Mouse (Mus musculus) neutrophil, adult 5-6 weeks (primary cell): ENCODE measurements around the gene Hdgfl1. TPM values are rescaled to one million over a fixed set of nuclear protein-coding genes. Genes with fewer than 3 reads are reported as not detected.
A peak's percentile ranks its signal among the peaks of the same experiment; 100 is the strongest.

Experiments used
- ATAC-seq: fragments of 151-379, 151-347 bp; 2 replicates; pipeline ENCODE4 v1.8.0; 2017; ENCODE audit warnings: mild to moderate bottlenecking, moderate TSS enrichment; ENCODE audit not compliant: insufficient number of reproducible peaks, poor library complexity, low FRiP score, severe bottlenecking; ENCODE audit errors: extremely low read depth
- total RNA-seq: library from RNA; stranded (forward); fragments of 200-1000 nt; gene quantifications from 2 replicates; pipeline ENCODE4 v1.2.3, GENCODE M21; 2017

Gene Hdgfl1
- not detected in 2 replicates for total RNA-seq

DNA sequence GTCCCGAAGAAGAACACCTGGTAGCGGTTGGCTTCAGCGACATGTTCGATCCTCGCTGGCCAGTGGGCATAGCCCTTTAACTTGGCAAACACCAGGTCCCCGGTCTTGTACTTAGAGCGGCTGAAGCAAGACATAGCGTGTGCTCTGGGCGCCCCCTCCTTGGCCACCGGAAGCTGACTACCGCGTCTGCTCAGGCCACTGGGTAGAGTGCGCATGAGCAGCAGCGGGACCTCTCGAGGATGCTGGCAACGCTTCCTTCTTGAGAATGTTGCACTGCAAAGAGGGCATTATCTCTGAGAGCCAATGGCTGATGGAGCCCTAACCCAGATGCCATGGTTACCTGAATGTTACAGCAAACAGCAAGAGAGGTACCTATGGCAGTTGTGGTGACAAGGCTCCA, at the start of gene Hdgfl1:
Gene Hdgfl1, minus strand, starts transcription at position 211 of the 400 bp plus-strand sequence.
- no peak for ATAC-seq

DNA sequence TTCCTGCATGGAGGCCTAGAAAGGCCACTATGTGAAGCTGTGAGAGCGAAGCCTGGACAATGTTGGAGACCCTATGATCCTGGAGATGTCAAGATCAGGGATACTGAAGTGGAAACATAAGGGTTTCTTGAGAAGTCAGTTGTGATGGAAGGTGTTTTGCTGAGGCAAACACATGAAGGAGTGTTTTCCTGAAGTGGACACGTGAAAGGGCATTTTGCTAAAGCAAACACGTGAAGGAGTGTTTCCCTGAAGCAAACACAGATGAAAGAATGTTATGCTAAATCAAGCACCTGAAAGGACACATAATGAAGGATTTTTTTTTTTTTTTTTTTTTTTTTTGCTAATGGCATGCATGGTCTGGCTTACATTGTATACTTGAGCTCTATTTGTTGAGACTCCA, 25.5 kb upstream of the Hdgfl1 start:
- no peak for ATAC-seq

DNA sequence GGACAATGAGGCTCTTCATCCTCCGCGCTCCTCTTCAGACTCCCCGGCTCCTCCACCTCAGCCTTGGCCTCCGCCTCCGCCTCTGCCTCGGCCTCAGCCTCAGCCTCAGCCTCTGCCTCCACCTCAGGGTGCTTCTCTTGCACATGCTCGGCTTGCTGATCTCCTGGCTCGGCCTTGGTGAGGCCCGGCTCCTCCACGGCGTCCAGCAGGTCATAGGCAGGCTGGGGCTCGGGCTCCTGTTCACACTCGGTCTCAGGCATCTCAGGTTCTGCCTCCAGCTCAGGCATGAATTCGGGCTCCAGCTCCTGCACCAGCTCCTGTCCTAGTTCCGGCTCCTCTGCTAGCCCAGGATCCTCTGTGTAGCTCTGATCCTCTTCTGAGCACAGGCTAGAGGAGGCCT, 541 bp downstream of the Hdgfl1 start:
- 0 out of 2 replicates have a peak, but pooled peaks have one; percentile 1 for ATAC-seq

DNA sequence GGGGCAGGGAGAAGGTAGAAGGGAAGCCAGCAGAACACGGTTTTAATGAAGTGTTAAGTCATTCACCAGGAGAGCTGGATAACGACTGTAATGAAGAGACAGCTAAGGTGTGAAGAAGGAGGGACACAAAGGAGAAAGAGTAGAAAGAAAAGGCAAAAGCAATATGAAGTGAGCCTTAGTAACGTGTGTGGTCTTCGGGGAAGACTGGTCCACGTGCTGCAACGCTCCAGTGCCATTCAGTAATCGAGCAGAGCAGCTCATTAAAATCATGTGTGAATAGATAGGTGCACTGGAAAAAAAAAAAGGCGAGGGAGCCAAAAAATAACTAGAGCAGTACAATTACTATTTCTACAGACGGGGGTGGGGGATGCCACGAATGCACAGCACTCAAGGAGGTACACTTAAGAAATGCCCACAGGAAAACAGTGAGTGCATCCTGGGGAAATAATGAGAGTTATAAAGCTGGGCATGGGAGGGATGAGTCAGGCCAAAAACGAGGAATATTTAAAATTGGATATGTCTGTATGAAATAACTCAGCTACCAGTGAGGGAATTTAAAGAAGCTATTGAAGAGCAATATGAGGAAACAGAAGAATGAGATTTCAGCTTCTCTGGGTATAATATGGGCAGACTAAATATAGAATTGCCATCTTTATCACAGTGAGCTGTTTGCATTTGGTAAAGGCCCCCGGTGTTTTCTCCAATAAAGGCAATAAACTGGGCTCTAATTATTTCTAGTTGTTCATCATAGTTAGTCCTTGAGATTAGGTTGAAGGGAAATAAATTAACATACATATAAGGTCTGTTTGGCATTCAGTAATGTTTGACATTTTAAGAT, 7.8 kb downstream of the Hdgfl1 start:
- ATAC-seq: no peak

DNA sequence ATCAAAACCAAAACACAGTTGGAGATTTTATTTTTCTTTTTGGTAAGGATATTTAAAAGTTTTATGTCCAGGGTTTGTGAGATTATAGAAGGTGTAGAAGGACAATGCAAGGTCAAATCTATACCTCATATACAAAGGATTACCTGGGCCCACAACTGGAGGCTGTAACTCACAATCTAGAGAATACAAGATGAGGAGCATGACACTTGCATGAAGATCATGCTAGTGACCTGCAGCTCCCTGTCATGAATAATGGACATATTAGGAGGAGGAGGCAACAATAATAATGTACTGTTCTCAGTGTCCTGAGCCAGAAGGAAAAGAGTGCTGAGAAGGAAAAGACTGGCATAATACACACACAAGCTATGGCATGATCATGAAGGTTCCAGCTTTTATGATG, 17.1 kb downstream of the Hdgfl1 start:
- ATAC-seq: no peak

DNA sequence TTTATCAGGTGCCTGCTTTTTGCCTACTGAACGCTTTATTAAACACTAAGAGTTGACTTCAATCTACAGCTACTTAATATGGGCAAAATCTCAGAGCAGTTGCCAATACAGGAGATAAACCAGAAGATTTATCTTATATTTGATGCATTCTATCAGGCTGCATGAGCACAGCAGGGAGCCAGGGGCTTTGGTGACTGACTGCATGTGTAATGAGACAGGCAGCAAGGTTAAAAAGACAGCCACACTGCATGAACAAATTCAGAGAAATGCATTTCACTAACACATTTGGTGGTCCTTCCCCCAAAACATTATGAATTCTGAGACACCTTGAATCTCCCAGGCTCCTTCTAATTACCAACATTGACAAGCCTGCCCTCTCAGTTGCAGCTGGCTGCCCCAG, 17.6 kb downstream of the Hdgfl1 start:
- ATAC-seq: no peak

DNA sequence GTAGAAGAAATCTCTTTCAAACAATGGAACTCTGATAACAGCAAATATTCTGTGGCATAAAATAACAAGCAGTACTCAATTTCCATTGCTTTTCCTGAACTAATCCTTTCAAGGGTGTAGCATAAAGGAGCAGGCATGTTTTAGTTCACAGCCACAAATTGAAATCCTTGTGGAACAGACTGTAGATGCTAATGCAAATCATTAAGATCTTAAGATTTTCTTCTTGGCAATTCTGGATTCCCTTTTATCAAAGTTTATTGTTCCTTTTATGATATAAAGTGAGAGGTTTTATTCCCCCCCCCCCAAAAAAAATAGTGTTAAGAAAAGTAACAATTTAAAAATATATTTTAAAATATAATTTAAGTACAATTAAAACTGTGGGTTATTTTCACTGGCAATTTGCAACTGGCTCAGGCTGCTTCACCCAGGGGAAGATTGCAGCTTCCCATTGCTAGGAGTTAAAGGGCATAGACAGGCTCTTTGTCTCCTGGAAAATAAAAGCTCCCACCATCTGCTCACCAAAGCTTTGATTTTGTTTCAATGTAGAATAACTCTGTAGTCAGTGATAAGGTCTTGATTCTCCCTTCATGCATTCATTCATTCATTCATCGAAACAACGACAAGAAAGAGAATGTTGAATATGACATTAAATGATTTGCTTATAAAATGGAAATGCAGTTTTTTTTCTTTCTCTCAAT, 24.1 kb downstream of the Hdgfl1 start:
- no peak for ATAC-seq

DNA sequence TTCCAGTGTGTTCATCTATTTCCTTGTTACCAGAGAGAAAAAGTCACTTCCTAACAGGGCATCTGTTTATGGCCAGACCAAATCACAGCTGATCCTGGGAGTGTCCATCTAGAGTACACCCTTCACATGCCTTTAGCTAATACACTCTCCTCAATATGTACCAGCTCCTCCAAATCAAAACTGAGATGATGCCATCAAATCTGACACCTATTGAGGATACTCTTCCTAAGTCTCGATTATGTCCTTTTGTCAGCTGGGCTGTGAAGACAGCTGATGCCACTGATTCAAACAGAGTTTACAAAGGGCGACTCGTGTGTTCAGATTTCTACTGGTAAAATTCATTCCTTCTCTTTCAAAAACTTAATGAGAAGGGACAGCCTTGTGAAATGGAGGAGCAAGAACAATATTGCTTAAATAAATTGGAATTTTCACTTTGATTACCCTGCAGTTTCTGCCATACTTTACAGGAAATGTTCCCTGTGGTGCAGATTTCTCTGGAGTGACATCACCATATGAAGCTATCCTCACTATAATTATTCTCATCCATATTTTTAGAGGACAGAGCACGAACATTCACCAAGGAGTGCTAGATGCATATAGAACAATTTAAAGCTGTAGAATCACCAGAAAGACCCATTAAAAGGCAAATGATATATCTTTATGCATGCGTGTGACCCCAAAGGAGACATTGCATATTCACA, 24.8 kb downstream of the Hdgfl1 start:
- ATAC-seq: no peak

DNA sequence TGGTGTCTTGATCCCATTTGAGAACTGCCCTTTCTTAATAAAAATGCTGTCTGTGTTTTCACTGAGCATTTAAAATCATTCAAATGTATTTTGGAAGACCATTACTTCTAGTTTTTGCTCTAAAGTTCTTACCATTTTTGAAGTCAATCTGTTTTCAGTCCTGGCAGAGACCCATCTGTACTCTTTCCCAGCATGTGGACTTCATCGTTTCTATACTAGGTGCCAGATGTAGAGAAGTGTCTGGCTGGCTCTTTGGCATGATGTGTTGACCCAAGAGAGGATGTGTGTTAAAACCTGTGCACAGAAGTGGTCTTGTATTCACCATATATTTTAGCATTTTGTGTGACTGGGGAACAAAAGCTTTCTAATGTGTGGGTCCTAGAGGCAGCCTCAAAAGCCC, 25.9 kb downstream of the Hdgfl1 start:
- ATAC-seq: no peak

DNA sequence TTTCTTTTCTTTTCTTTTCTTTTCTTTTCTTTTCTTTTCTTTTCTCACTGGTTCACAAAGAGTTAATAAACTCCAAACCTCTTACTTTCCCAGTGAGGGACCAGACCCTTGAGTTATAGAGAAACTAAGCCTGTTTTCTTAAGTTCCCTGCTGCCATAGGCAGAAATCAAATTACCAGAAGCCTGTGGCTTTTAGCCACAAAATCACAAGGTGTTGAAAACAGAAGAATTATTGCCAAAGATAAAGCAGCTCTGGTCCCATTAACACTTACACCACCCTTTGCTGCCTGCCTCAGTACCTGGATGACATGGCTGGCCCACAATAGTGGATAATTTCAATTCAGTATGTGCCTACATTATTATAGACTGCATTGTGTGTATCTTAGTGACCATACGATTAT, 35.0 kb downstream of the Hdgfl1 start:
- ATAC-seq: no peak

DNA sequence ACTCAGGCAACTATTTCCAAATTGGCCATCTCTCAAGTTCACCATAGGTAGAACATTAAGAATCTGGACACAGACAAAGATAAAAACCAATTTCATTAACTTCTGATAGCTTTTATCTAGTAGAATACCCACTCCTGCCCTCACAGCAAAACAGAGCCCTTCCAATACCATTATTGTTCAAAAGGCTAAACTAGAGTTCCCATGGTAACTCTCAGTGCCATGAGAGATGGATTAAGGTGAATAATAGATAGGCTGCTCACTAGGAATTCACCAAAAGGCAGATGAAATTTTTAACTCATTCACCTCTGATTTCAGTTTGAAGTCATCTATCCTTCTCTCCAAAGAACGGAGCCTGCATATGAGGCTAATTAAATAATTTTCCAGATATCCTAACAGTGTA, 45.7 kb downstream of the Hdgfl1 start:
- no peak for ATAC-seq

DNA sequence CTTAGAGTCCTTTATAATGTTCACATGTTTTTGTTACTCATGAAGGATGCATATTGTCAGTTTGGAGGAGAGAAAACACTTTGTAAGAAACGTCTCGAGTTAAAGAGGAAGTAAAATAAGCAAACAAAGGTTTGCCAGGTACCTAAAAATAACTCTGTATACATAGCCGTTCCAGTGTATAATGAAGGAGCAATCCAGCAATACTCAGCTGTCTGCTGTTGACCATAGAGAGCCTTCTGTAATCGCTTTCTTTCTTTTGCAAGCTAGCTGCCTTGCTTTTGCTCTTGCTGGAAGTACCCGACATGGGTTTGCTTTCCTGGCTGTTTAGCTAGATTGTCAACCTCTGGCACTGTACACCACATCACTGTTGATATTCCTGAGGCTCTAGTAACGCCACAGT, 48.6 kb downstream of the Hdgfl1 start:
- ATAC-seq: no peak

DNA sequence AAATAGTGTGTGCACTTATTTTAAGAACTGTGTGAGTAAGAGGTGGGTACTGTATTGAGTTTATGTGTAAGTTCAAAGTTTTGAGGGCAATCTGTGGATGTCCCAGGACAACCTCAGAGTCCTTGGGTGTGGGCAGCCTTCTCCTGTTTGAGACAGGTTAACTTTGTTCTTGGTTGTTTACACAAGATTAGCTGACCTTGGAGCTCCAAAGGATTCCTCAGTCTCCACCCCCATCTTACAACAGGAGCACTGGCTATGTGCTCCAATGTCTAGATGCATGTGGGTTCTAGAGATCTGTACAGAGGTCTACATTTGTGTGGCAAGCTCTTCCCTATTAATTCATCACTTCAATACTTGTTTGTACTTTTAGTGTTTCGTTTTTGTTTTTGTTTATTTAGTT, 49.0 kb downstream of the Hdgfl1 start:
- no peak for ATAC-seq

DNA sequence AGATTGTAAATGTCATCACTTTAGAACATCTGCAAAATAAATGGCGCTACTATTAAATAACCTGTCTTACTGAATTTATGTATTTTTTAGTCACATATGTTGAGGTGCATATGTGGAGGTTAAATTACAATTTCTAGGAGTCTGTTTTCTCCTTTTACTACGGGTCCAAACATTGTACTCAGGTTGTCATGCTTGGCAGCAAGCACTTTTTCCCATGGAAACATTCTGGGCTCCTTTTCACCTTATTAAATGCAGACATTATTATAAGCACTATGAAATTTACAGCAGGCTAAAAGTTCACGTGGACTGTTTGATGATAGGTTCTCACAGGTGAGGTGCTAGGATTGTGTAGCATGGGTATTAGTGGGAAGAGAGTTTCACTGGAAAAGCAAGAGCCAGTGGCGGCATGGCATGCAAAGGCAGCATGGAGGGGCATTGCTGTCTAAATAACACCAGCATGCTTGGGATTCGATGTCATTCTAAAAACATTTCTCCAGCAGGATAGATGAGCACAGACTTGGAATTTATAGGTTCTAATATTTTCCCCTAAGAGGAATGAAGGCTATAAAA, 50.7 kb downstream of the Hdgfl1 start:
- no peak for ATAC-seq
